Mouse (Mus musculus) adrenal gland, adult (tissue): ENCODE results near the gene Cntd1.

Source experiments
- DNase-seq, 2 experiments: peaks; one replicate each; pipeline ENCODE4 v3.0.0; 2022 to 2023; ENCODE audit warnings: low spot score in 1 of 2; ENCODE audit not compliant: inconsistent age in 2 of 2

Gene Cntd1

GRCm38 (mm10) chr11:101253613-101254389, 25.0 kb upstream of the Cntd1 start, which contains the start of gene Vps25:
TSS of gene Vps25 (plus strand) at chr11:101253707.
- DNase-seq = peak; percentile 87 to 96

- no peak for DNase-seq
Measured at GRCm38 (mm10) chr11:101255826-101256775, 22.7 kb upstream of the Cntd1 start.

- DNase-seq = no peak
Measured at GRCm38 (mm10) chr11:101259261-101259712, 19.5 kb upstream of the Cntd1 start.

- peak; percentile 68 to 84 for DNase-seq
Measured at GRCm38 (mm10) chr11:101259948-101260825, 18.6 kb upstream of the Cntd1 start, which contains the start of gene Wnk4. TSS of gene Wnk4 (plus strand) at chr11:101260567.

- DNase-seq = no peak
Measured at GRCm38 (mm10) chr11:101260826-101261380, 17.9 kb upstream of the Cntd1 start.

- no peak for DNase-seq
Measured at GRCm38 (mm10) chr11:101262272-101262967, 16.4 kb upstream of the Cntd1 start.

- peak in 1 of 2 experiments; percentile 70 for DNase-seq
Measured at GRCm38 (mm10) chr11:101263138-101263988, 15.4 kb upstream of the Cntd1 start.

GRCm38 (mm10) chr11:101263989-101264280, 14.9 kb upstream of the Cntd1 start:
- DNase-seq = no peak

GRCm38 (mm10) chr11:101264954-101265471, 13.8 kb upstream of the Cntd1 start:
- DNase-seq = no peak

- no peak for DNase-seq
Measured at GRCm38 (mm10) chr11:101265906-101266305, 12.9 kb upstream of the Cntd1 start.

GRCm38 (mm10) chr11:101269577-101270116, 9.2 kb upstream of the Cntd1 start:
- no peak for DNase-seq

GRCm38 (mm10) chr11:101272446-101272845, 6.4 kb upstream of the Cntd1 start:
- DNase-seq = no peak

GRCm38 (mm10) chr11:101275309-101275708, 3.5 kb upstream of the Cntd1 start:
- no peak for DNase-seq

- peak in 1 of 2 experiments; percentile 26 for DNase-seq
Measured at GRCm38 (mm10) chr11:101276319-101277070, 2.3 kb upstream of the Cntd1 start.

- no peak for DNase-seq
Measured at GRCm38 (mm10) chr11:101277381-101278222, 1.2 kb upstream of the Cntd1 start.

GRCm38 (mm10) chr11:101279193-101279569, 369 bp downstream of the Cntd1 start:
- no peak for DNase-seq

- no peak for DNase-seq
Measured at GRCm38 (mm10) chr11:101280837-101281236, 2.0 kb downstream of the Cntd1 start.
